Mouse (Mus musculus): ENCODE results near the gene Nr2f6. TPM values are rescaled to one million over a fixed set of nuclear protein-coding genes. Genes with fewer than 3 reads are reported as not detected.

Gene Nr2f6
- polyA plus RNA-seq, 1 experiment from 2014 or later: 20.1 TPM

DNA sequence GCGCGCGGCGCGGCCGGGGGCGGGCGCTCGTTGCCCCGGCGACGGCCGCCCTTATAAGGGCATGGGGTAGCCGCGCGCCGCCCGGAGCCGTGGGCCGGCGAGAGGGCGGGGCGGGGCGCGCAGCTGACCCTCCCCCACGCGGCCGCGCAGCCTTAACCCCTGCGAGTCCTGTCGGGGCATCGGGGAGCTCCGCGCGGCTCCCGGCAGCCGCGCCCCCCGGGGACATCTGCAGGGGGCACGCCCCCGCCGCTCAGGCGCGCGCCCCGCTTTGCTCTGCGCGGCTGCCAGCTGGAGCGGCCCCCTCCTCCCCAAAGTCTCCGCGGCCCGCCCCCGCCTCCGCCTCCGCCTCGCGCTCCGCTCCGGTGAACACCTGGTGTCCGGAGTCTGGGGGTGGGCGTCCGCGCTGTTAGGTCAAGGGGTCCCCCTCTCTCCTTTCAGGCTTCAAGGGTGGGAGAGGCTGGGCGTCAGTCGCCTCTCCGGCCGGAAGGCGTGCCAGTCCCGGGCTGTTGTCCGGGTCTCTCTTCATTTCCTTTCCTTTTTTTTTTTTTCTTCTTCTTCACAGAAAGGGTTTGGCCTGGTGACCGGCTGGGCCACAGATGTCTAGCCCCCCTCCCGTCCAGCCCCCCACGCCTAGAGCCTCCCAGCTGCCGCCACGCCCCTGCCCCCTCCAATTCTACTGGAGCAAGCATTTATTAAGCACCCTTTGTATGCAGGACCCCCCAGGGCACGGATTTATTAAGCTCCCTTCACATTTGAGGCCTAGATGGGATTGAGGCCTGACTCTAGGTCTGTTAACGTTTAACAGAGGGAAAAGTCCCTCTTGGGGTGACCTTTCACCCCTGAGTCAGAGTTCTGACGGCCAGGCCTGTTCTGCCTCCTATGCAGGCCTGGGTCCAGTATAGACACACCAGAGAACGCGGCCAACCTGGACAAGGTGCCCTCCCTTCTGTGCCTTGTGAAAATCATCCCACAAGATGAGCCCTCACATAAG lies 506 bp upstream of the Nr2f6 start:
- Histone ChIP-seq H3K9ac (ENCODE audit: low read depth, low read length) (peak overlapping the region; percentile 86), H3K36me3 (ENCODE audit: control insufficient read depth, insufficient read depth, low read length) (no peaks in the 10 kb centered on the region), H3K27me3 (ENCODE audit: control insufficient read depth, insufficient read depth, low read depth, low read length) (no peaks in the 10 kb centered on the region), H3K4me2 (ENCODE audit: low read length) (peak overlapping the region; percentile 99), H3K27ac (ENCODE audit: low read length) (peak overlapping the region; percentile 78), H3K4me3 (ENCODE audit: low read depth, low read length) (peak overlapping the region; percentile 72), H3K9me3 (replicated peaks; ENCODE audit: control insufficient read depth, low read length, poor library complexity, severe bottlenecking) (no peaks in the 10 kb centered on the region), H3K4me1 (ENCODE audit: control insufficient read depth, insufficient read depth, low read length) (peaks cover 25% of the 10 kb centered on the region)
- WGBS: 1% methylated on average over 54 of the region's 80 CpGs
- peak; percentile 84 for ATAC-seq

DNA sequence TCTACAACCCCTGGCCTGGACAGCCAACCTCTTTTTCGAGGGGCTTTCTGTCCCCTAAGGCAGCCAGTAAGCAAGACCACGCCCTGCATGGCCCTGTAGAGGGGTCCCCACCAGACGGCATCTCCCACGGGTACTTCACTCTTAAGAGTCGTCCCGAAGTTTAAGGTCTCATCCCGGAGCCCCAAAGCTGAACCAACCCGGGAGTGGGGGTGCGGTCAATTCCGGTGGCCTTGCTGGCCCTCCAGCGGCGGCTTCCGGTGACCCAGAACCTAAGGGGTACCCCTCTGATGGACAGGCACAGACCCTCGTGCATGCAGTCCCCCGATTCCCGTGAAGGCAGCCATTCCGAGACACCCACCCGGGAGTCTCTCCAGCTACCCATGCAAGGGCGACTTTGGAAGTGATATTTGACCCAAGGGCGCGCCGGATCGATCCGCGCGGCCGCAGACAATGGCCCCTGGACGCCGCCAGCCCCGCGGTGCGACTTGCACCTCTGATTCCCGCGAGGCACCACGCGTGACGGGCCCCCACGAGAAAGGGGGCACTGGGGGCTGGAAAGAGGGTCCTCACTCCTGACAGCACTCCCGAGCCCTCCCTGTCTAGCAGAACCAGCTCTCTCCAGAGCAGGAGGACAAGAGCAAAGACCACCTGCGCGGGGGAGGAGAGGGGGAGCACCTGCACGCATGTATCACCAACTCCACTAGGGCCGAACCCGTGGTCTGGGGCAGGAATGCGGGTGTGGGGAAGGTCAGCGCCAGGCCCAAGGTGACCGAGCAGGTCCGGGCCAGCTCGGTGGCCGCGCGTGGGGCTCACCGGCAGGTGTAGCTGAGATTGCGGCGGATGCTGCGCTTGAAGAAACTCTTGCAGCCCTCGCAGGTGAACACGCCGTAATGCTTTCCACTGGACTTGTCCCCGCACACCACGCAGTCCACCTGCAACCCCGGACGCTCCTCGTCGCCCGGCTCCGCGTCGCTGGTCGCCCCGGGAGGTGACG lies 1.3 kb downstream of the Nr2f6 start:
- H3K27me3 ChIP-seq (ENCODE audit: control insufficient read depth, insufficient read depth, low read depth, low read length): no peaks in the 10 kb centered on the region
- under 1% methylated on average over 68 of the region's 72 CpGs for WGBS
- H3K9me3 ChIP-seq (replicated peaks; ENCODE audit: control insufficient read depth, low read length, poor library complexity, severe bottlenecking): no peaks in the 10 kb centered on the region
- H3K4me2 ChIP-seq (ENCODE audit: low read length): peak overlapping the region; percentile 99
- H3K27ac ChIP-seq (ENCODE audit: low read length): no peak overlapping the region
- no peak for ATAC-seq
- peak overlapping the region; percentile 86 for H3K9ac ChIP-seq (ENCODE audit: low read depth, low read length)
- H3K4me1 ChIP-seq (ENCODE audit: control insufficient read depth, insufficient read depth, low read length): peaks cover 38% of the 10 kb centered on the region
- peak overlapping the region; percentile 72 for H3K4me3 ChIP-seq (ENCODE audit: low read depth, low read length)
- no peaks in the 10 kb centered on the region for H3K36me3 ChIP-seq (ENCODE audit: control insufficient read depth, insufficient read depth, low read length)

DNA sequence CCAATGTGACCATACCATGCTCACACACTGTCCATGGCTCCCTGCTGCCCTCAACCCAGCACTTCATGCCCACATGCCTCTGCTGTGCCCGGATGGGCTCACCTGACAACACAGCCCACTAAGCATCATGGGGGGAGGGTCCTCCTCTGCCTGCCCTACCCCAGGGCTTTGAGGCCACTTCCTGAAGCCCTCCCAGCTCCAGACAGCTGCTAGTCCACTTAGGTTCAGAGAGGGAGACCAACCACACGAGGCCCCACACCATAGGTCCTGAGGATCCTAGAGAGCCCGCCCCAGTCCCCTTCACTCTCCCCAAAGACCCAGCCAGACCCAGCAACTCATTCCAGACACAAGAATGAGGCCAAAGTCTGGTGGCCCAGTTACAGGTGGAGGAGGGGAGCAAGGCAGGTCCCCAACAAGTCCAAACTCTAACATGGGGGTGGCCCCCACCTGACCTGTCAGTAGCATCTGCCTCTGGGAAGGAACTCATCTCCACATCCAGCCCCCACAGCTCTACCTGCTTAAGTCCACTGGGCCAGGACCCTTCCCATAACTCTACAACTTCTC lies 2.2 kb downstream of the Nr2f6 start:
- peaks cover 41% of the 10 kb centered on the region for H3K4me1 ChIP-seq (ENCODE audit: control insufficient read depth, insufficient read depth, low read length)
- H3K36me3 ChIP-seq (ENCODE audit: control insufficient read depth, insufficient read depth, low read length): no peaks in the 10 kb centered on the region
- no peaks in the 10 kb centered on the region for H3K9me3 ChIP-seq (replicated peaks; ENCODE audit: control insufficient read depth, low read length, poor library complexity, severe bottlenecking)
- peak overlapping the region; percentile 99 for H3K4me2 ChIP-seq (ENCODE audit: low read length)
- peak overlapping the region; percentile 86; the same call in 1 of the 2 replicates for H3K9ac ChIP-seq (ENCODE audit: low read depth, low read length)
- no peak overlapping the region for H3K27ac ChIP-seq (ENCODE audit: low read length)
- no peak for ATAC-seq
- H3K4me3 ChIP-seq (ENCODE audit: low read depth, low read length): peak overlapping the region; percentile 72
- WGBS: 43% methylated on average over 3 of the region's 3 CpGs
- no peaks in the 10 kb centered on the region for H3K27me3 ChIP-seq (ENCODE audit: control insufficient read depth, insufficient read depth, low read depth, low read length)

DNA sequence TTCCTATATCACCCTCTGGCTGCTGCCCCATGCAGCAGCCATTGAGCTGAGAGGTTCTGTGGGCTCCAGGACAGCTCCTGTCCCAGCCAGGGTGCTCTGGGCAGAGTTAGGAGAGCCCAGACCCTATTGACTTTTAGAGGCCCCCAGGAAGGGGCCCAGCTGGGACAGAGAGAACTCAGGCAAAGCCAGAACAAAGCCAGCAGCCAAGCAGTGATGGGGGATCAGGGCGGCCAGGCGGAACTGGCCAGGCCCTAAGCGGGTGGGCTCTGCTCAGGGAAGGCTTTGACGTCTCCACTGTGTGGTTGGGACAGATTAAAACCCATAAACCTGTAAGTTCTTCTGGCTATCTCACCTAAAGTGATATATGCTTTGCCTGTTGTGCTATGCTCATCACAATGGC lies 2.8 kb downstream of the Nr2f6 start:
- peaks cover 2% of the 10 kb centered on the region; the same call in 1 of the 2 replicates for H3K36me3 ChIP-seq (ENCODE audit: control insufficient read depth, insufficient read depth, low read length)
- peaks cover 41% of the 10 kb centered on the region for H3K4me1 ChIP-seq (ENCODE audit: control insufficient read depth, insufficient read depth, low read length)
- H3K27me3 ChIP-seq (ENCODE audit: control insufficient read depth, insufficient read depth, low read depth, low read length): no peaks in the 10 kb centered on the region
- WGBS: 29% methylated on average over 4 of the region's 4 CpGs
- no peak overlapping the region for H3K4me3 ChIP-seq (ENCODE audit: low read depth, low read length)
- H3K9me3 ChIP-seq (replicated peaks; ENCODE audit: control insufficient read depth, low read length, poor library complexity, severe bottlenecking): no peaks in the 10 kb centered on the region
- no peak overlapping the region; the same call in 1 of the 2 replicates for H3K9ac ChIP-seq (ENCODE audit: low read depth, low read length)
- ATAC-seq: no peak
- H3K4me2 ChIP-seq (ENCODE audit: low read length): peak overlapping the region; percentile 99
- no peak overlapping the region for H3K27ac ChIP-seq (ENCODE audit: low read length)

DNA sequence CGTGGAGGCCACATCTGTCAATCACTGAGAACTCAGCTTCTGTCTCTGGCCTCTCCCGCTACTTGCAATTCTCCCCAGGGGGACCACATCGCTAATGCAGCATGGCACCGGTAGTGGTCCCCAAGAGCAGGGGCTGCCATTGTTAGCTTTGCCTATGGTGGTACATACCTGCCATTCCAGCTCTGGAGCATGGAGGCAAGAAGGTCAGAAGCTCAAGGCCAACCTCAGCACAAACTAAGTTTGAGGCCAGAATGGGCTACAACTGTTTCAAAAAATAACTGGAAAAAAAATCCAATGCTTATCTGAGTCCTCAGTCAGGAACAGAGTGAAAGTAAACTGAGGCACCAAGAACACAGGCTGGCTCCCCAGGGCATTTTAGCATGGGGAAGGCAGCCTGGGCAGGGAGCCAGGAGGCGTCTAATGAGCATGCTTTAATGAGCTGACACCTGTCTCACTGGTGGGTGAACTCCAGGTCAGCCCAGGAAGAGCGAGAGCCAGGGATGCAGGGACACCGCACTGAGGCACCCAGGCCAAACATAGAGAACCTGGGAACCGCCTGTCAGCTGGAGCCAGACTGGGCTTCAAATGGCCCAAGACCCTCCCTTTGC lies 5.2 kb downstream of the Nr2f6 start:
- Histone ChIP-seq H3K9me3 (replicated peaks; ENCODE audit: control insufficient read depth, low read length, poor library complexity, severe bottlenecking) (no peaks in the 10 kb centered on the region), H3K27ac (ENCODE audit: low read length) (peak overlapping the region; percentile 69), H3K4me1 (ENCODE audit: control insufficient read depth, insufficient read depth, low read length) (peaks cover 37% of the 10 kb centered on the region), H3K36me3 (ENCODE audit: control insufficient read depth, insufficient read depth, low read length) (peaks cover 6% of the 10 kb centered on the region; the same call in 1 of the 2 replicates), H3K27me3 (ENCODE audit: control insufficient read depth, insufficient read depth, low read depth, low read length) (no peaks in the 10 kb centered on the region), H3K4me2 (ENCODE audit: low read length) (peak overlapping the region; percentile 75), H3K4me3 (ENCODE audit: low read depth, low read length) (peak overlapping the region; percentile 42), H3K9ac (ENCODE audit: low read depth, low read length) (peak overlapping the region; percentile 73)
- WGBS: 31% methylated on average over 8 of the region's 8 CpGs
- ATAC-seq: no peak

DNA sequence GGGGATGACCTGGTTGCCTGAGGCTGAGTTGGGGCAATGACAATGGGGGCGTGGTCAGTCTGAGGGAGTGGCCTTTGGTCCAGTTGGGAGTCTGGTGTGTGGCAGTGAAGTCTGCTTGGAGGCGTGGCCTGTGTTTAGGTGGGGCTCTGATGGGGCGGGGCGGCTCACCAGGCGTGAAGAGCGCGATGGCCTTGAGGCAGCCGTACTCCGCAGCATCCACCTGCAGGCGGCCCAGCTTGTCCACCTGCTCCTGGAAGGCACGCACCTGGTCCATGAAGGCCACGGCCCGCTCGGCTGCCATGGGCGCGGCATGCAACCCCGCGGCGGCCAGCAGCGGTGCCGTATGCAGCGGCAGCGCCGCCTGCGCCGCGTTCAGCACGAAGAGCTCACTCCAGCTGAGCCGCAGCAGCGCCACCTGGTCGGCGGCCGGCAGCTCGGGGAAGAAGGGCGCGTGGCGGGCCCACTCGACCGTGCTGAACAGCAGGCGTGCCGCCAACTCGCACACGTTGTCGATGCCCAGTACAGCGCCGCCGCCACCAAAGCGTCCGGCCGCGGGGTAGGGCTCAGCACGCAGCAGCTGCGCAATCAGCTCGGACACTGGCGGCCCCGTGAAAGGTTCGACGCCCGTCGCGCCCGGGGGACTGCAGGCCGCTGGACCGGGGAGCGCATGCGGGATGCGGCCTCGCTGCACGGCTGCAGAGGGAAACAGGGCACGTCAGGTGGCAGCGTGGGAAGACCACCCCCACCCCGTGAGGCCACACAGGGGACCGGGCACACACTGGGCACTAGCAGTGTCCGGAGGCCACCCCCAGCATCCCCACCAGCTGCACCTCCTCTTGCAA lies 6.0 kb downstream of the Nr2f6 start:
- Histone ChIP-seq H3K9me3 (replicated peaks; ENCODE audit: control insufficient read depth, low read length, poor library complexity, severe bottlenecking) (no peaks in the 10 kb centered on the region), H3K4me1 (ENCODE audit: control insufficient read depth, insufficient read depth, low read length) (peaks cover 35% of the 10 kb centered on the region), H3K27me3 (ENCODE audit: control insufficient read depth, insufficient read depth, low read depth, low read length) (no peaks in the 10 kb centered on the region), H3K4me2 (ENCODE audit: low read length) (peak overlapping the region; percentile 75), H3K27ac (ENCODE audit: low read length) (peak overlapping the region; percentile 69), H3K4me3 (ENCODE audit: low read depth, low read length) (peak overlapping the region; percentile 42), H3K9ac (ENCODE audit: low read depth, low read length) (peak overlapping the region; percentile 73), H3K36me3 (ENCODE audit: control insufficient read depth, insufficient read depth, low read length) (peaks cover 6% of the 10 kb centered on the region; the same call in 1 of the 2 replicates)
- ATAC-seq: no peak
- 6% methylated on average over 71 of the region's 74 CpGs for WGBS

DNA sequence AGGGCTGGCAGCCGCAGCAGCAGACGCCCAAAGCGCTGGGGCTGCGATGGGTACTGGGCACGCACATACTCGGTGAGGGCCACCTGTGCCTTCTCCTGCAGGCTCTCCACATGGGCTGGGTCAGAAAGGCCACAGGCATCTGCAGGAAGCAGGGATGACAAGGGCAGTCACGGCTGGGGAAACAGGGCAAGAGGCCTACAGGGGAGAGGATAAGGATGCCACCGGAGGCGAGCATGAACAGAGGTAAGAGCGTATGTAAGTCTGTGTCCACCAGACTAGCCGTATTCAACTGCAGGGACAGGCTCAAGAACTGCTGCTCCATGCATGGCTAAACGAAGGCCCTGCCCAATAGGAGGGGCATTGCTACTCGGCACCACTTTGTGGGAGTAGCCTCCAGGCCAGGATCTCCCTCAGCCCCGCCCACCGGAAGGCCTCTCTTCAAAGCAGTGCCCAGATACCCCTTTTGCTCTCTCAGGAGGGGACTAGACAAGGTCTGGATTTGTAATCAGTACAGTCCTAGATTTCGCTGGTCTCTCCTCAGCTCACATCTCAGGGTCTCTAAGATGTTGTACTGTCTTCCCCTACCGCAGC lies 7.0 kb downstream of the Nr2f6 start:
- H3K4me3 ChIP-seq (ENCODE audit: low read depth, low read length): no peak overlapping the region
- peak overlapping the region; percentile 69; the same call in 1 of the 2 replicates for H3K27ac ChIP-seq (ENCODE audit: low read length)
- no peaks in the 10 kb centered on the region for H3K9me3 ChIP-seq (replicated peaks; ENCODE audit: control insufficient read depth, low read length, poor library complexity, severe bottlenecking)
- H3K4me1 ChIP-seq (ENCODE audit: control insufficient read depth, insufficient read depth, low read length): peaks cover 30% of the 10 kb centered on the region
- no peak overlapping the region for H3K9ac ChIP-seq (ENCODE audit: low read depth, low read length)
- H3K4me2 ChIP-seq (ENCODE audit: low read length): peak overlapping the region; percentile 75; the same call in 1 of the 2 replicates
- 76% methylated on average over 17 of the region's 17 CpGs for WGBS
- peaks cover 6% of the 10 kb centered on the region; the same call in 1 of the 2 replicates for H3K36me3 ChIP-seq (ENCODE audit: control insufficient read depth, insufficient read depth, low read length)
- ATAC-seq: no peak
- H3K27me3 ChIP-seq (ENCODE audit: control insufficient read depth, insufficient read depth, low read depth, low read length): no peaks in the 10 kb centered on the region

Measured in midbrain, embryonic 16.5 days (tissue).